Mouse (Mus musculus) ES-Bruce4 (cell line): Measurements from ENCODE around the gene Amfr.

Experiments
- CTCF ChIP-seq: IDR thresholded peaks from one replicate; pipeline ENCODE4 v1.8.1; 2011; ENCODE audit warnings: low read depth, low read length
- EP300 ChIP-seq: IDR thresholded peaks from 2 replicates; pipeline ENCODE4 v1.6.1; 2011; ENCODE audit warnings: low read depth, low read length; ENCODE audit not compliant: insufficient read depth
- POLR2A ChIP-seq: IDR thresholded peaks from one replicate; pipeline ENCODE4 v1.8.1; 2011; ENCODE audit warnings: low read length; ENCODE audit not compliant: insufficient read depth

- TF ChIP-seq POLR2A (no peak), CTCF (no peak), EP300 (no peak)
These were observed 30.9 kb downstream of the Amfr start for GRCm38 (mm10) chr8:93981679-93982215.
